ENCODE assay signal across 16 mouse cellular contexts in genomic region chr1:172095202-172095601, GRCm38 (mm10). TPM values are rescaled to one million over a fixed set of nuclear protein-coding genes. Genes with fewer than 3 reads are reported as not detected.
A peak's percentile ranks its signal among the peaks of the same experiment; 100 is the strongest.
DNase-seq lines count a peak whose midpoint lies in the region; ATAC-seq and TF ChIP-seq lines count a peak whose summit lies in the region.
"Had no signal": no experiment of that assay in that cellular context is flagged by ENCODE, and none has a peak within 500 bp of the region (broad histone marks: within the 10 kb centered on the region; RNA-seq: fewer than 3 reads in every experiment).

No protein-coding gene starts in this region.

- H3K36me3 ChIP-seq in embryonic facial prominence, embryonic 11.5 days (replicated peaks; ENCODE audit: control insufficient read depth, insufficient read depth, low read depth, low read length): peaks cover 9% of the 10 kb centered on the region
- peaks cover 97% of the 10 kb centered on the region for H3K36me3 ChIP-seq in embryonic facial prominence, embryonic 10.5 days (replicated peaks)
- H3K36me3 ChIP-seq in hindbrain, embryonic 11.5 days (ENCODE audit: control insufficient read depth, insufficient read depth, low read length): peaks cover 6% of the 10 kb centered on the region; the same call in 1 of the 2 replicates
- H3K36me3 ChIP-seq in hindbrain, embryonic 13.5 days: peaks cover 70% of the 10 kb centered on the region
- peaks cover 56% of the 10 kb centered on the region for H3K36me3 ChIP-seq in midbrain, postnatal 0 days (ENCODE audit: insufficient read depth, low read length)

- H3K4me3 ChIP-seq in embryonic facial prominence, embryonic 11.5 days (ENCODE audit: low read depth, low read length): no peak overlapping the region
- H3K4me3 ChIP-seq in embryonic facial prominence, embryonic 10.5 days: no peak overlapping the region
- no peak overlapping the region for H3K4me3 ChIP-seq in hindbrain, embryonic 11.5 days (ENCODE audit: low read depth, low read length)
- H3K4me3 ChIP-seq in hindbrain, embryonic 13.5 days: no peak overlapping the region
- no peak overlapping the region for H3K4me3 ChIP-seq in midbrain, postnatal 0 days (ENCODE audit: low read depth, low read length)
- H3K4me3 ChIP-seq: embryonic facial prominence, embryonic 15.5 days; liver, embryonic 15.5 days had no signal

- TF ChIP-seq CTCF in midbrain, postnatal 0 days (IDR thresholded peaks at IDR 0.05): no peak

- no peak overlapping the region for H3K27ac ChIP-seq in embryonic facial prominence, embryonic 11.5 days (replicated peaks; ENCODE audit: low read depth, low read length)
- no peak overlapping the region for H3K27ac ChIP-seq in embryonic facial prominence, embryonic 10.5 days (replicated peaks)
- H3K27ac ChIP-seq in hindbrain, embryonic 11.5 days (ENCODE audit: low read depth, low read length): 0 out of 2 replicates have a peak overlapping the region, but pooled peaks have one; percentile 24
- H3K27ac ChIP-seq in hindbrain, embryonic 13.5 days: no peak overlapping the region
- H3K27ac ChIP-seq in midbrain, postnatal 0 days (ENCODE audit: low read depth, low read length): no peak overlapping the region
- H3K27ac ChIP-seq: embryonic facial prominence, embryonic 15.5 days; liver, embryonic 15.5 days had no signal

- no peaks in the 10 kb centered on the region for H3K27me3 ChIP-seq in embryonic facial prominence, embryonic 11.5 days (ENCODE audit: control insufficient read depth, insufficient read depth, low read length)
- H3K27me3 ChIP-seq in embryonic facial prominence, embryonic 10.5 days (replicated peaks; ENCODE audit: low read depth, poor library complexity, severe bottlenecking): no peaks in the 10 kb centered on the region
- no peaks in the 10 kb centered on the region for H3K27me3 ChIP-seq in hindbrain, embryonic 11.5 days (ENCODE audit: control insufficient read depth, insufficient read depth, low read length)
- H3K27me3 ChIP-seq in hindbrain, embryonic 13.5 days: no peaks in the 10 kb centered on the region
- no peaks in the 10 kb centered on the region for H3K27me3 ChIP-seq in midbrain, postnatal 0 days (ENCODE audit: insufficient read depth, low read length)
- H3K27me3 ChIP-seq: embryonic facial prominence, embryonic 15.5 days; liver, embryonic 15.5 days had no signal

- no peaks in the 10 kb centered on the region for H3K4me1 ChIP-seq in embryonic facial prominence, embryonic 11.5 days (ENCODE audit: control insufficient read depth, insufficient read depth, low read length)
- H3K4me1 ChIP-seq in embryonic facial prominence, embryonic 10.5 days: no peaks in the 10 kb centered on the region
- no peaks in the 10 kb centered on the region for H3K4me1 ChIP-seq in hindbrain, embryonic 11.5 days (replicated peaks; ENCODE audit: control insufficient read depth, insufficient read depth, low read length)
- H3K4me1 ChIP-seq in hindbrain, embryonic 13.5 days (replicated peaks): no peaks in the 10 kb centered on the region; the same call in 1 of the 2 replicates
- no peaks in the 10 kb centered on the region for H3K4me1 ChIP-seq in midbrain, postnatal 0 days (ENCODE audit: insufficient read depth, low read length)
- H3K4me1 ChIP-seq: embryonic facial prominence, embryonic 15.5 days; liver, embryonic 15.5 days had no signal

- 75% methylated on average over 6 of the region's 6 CpGs for WGBS in embryonic facial prominence, embryonic 11.5 days
- 77% methylated on average over 6 of the region's 6 CpGs for WGBS in embryonic facial prominence, embryonic 10.5 days
- 46% methylated on average over 6 of the region's 6 CpGs for WGBS in hindbrain, embryonic 11.5 days
- WGBS in hindbrain, embryonic 13.5 days: 33% methylated on average over 6 of the region's 6 CpGs
- 19% methylated on average over 6 of the region's 6 CpGs for WGBS in midbrain, postnatal 0 days

- 0 out of 2 replicates have a peak, but pooled peaks have one; percentile 52 for ATAC-seq in embryonic facial prominence, embryonic 11.5 days (replicated peaks; ENCODE audit: insufficient number of reproducible peaks, low FRiP score, low TSS enrichment, low read depth)
- peak; percentile 30; the same call in 1 of the 2 replicates for ATAC-seq in hindbrain, embryonic 11.5 days (ENCODE audit: low FRiP score)
- no peak for ATAC-seq in hindbrain, embryonic 13.5 days (ENCODE audit: low FRiP score)
- ATAC-seq in midbrain, postnatal 0 days (ENCODE audit: low FRiP score): no peak

- H3K9ac ChIP-seq in embryonic facial prominence, embryonic 11.5 days (replicated peaks; ENCODE audit: low read length): no peak overlapping the region
- no peak overlapping the region for H3K9ac ChIP-seq in hindbrain, embryonic 11.5 days (ENCODE audit: low read depth, low read length)
- H3K9ac ChIP-seq in hindbrain, embryonic 13.5 days: no peak overlapping the region; the same call in 1 of the 2 replicates
- no peak overlapping the region for H3K9ac ChIP-seq in midbrain, postnatal 0 days (replicated peaks; ENCODE audit: low read length, poor library complexity, severe bottlenecking)
- H3K9ac ChIP-seq: embryonic facial prominence, embryonic 15.5 days; liver, embryonic 15.5 days had no signal

- no peak overlapping the region for H3K4me2 ChIP-seq in embryonic facial prominence, embryonic 11.5 days (ENCODE audit: low read depth, low read length)
- H3K4me2 ChIP-seq in hindbrain, embryonic 11.5 days (replicated peaks; ENCODE audit: low read depth, low read length): no peak overlapping the region
- no peak overlapping the region for H3K4me2 ChIP-seq in hindbrain, embryonic 13.5 days
- H3K4me2 ChIP-seq in midbrain, postnatal 0 days (ENCODE audit: low read depth, low read length, poor library complexity, severe bottlenecking): no peak overlapping the region
- H3K4me2 ChIP-seq: embryonic facial prominence, embryonic 15.5 days; liver, embryonic 15.5 days had no signal

- H3K9me3 ChIP-seq in embryonic facial prominence, embryonic 11.5 days (replicated peaks; ENCODE audit: control insufficient read depth, low read length): no peaks in the 10 kb centered on the region
- no peaks in the 10 kb centered on the region for H3K9me3 ChIP-seq in embryonic facial prominence, embryonic 10.5 days
- no peaks in the 10 kb centered on the region for H3K9me3 ChIP-seq in hindbrain, embryonic 11.5 days (ENCODE audit: control insufficient read depth, low read length)
- H3K9me3 ChIP-seq in hindbrain, embryonic 13.5 days: no peaks in the 10 kb centered on the region
- H3K9me3 ChIP-seq in midbrain, postnatal 0 days (ENCODE audit: low read length): no peaks in the 10 kb centered on the region
- H3K9me3 ChIP-seq: embryonic facial prominence, embryonic 15.5 days; liver, embryonic 15.5 days had no signal

- DNase-seq in embryonic facial prominence, embryonic 11.5 days (ENCODE audit: low spot score): no peak
- no peak for DNase-seq in embryonic facial prominence, embryonic 10.5 days (ENCODE audit: low spot score)
- no peak for DNase-seq in hindbrain, embryonic 11.5 days (ENCODE audit: low spot score)
- DNase-seq in lung, postnatal 14 days: peak; percentile 10
- DNase-seq in midbrain, postnatal 0 days (ENCODE audit: low spot score): peak; percentile 3
- DNase-seq in adrenal gland, adult (ENCODE audit: inconsistent age in 2 of 2, low spot score in 1 of 2): no peak
- DNase-seq in layer of hippocampus, adult 18-20 months (ENCODE audit: low spot score in 2 of 2): no peak
- DNase-seq: cerebellum, adult 9-11 months; kidney, adult 8-10 months; left cerebral cortex, postnatal 4 days; thymus, adult 2 months had no signal

RNA-seq across cellular contexts. Expression of gene Ncstn, which starts 12.6 kb away (rescaled TPM):
- 85.6 and 89.2 TPM in 2 replicates for polyA plus RNA-seq in embryonic facial prominence, embryonic 11.5 days (2014; fragmentation: Nextera tagmentation; extraction: Ambion mirVana)
- polyA plus RNA-seq in embryonic facial prominence, embryonic 10.5 days (2016; fragmentation: Nextera tagmentation; extraction: Ambion mirVana): 92.1 and 98.5 TPM in 2 replicates
- polyA plus RNA-seq in hindbrain, embryonic 11.5 days (2014; fragmentation: Nextera tagmentation; extraction: Ambion mirVana): 120 and 121 TPM in 2 replicates
- 118 and 128 TPM in 2 replicates for polyA plus RNA-seq in hindbrain, embryonic 13.5 days (2015; fragmentation: Nextera tagmentation; extraction: Ambion mirVana)
- total RNA-seq in midbrain, postnatal 0 days (2014; rRNA removed): 70.3 and 78.7 TPM in 2 replicates
- polyA plus RNA-seq in midbrain, postnatal 0 days (2015; fragmentation: Nextera tagmentation; extraction: Ambion mirVana): 93.3 and 93.7 TPM in 2 replicates
- 10 to 100 TPM; 54.5 to 55.3 TPM for total RNA-seq in layer of hippocampus, adult 18-20 months (2021)

RNA-seq across cellular contexts. Expression of gene Copa, which starts 12.9 kb away (rescaled TPM):
- 185 and 186 TPM in 2 replicates for polyA plus RNA-seq in embryonic facial prominence, embryonic 11.5 days (2014; fragmentation: Nextera tagmentation; extraction: Ambion mirVana)
- 185 and 189 TPM in 2 replicates for polyA plus RNA-seq in embryonic facial prominence, embryonic 10.5 days (2016; fragmentation: Nextera tagmentation; extraction: Ambion mirVana)
- polyA plus RNA-seq in hindbrain, embryonic 11.5 days (2014; fragmentation: Nextera tagmentation; extraction: Ambion mirVana): 154 and 191 TPM in 2 replicates
- 186 and 190 TPM in 2 replicates for polyA plus RNA-seq in hindbrain, embryonic 13.5 days (2015; fragmentation: Nextera tagmentation; extraction: Ambion mirVana)
- total RNA-seq in midbrain, postnatal 0 days (2014; rRNA removed): 207 and 225 TPM in 2 replicates
- polyA plus RNA-seq in midbrain, postnatal 0 days (2015; fragmentation: Nextera tagmentation; extraction: Ambion mirVana): 149 and 155 TPM in 2 replicates
- 100 to 1,000 TPM; 141 to 146 TPM for total RNA-seq in layer of hippocampus, adult 18-20 months (2021)

RNA-seq across cellular contexts. Expression of gene Pex19, which starts 31.4 kb away (rescaled TPM):
- 153 and 155 TPM in 2 replicates for polyA plus RNA-seq in embryonic facial prominence, embryonic 11.5 days (2014; fragmentation: Nextera tagmentation; extraction: Ambion mirVana)
- polyA plus RNA-seq in embryonic facial prominence, embryonic 10.5 days (2016; fragmentation: Nextera tagmentation; extraction: Ambion mirVana): 184 and 185 TPM in 2 replicates
- polyA plus RNA-seq in hindbrain, embryonic 11.5 days (2014; fragmentation: Nextera tagmentation; extraction: Ambion mirVana): 173 and 179 TPM in 2 replicates
- polyA plus RNA-seq in hindbrain, embryonic 13.5 days (2015; fragmentation: Nextera tagmentation; extraction: Ambion mirVana): 163 and 168 TPM in 2 replicates
- total RNA-seq in midbrain, postnatal 0 days (2014; rRNA removed): 154 and 200 TPM in 2 replicates
- 140 and 146 TPM in 2 replicates for polyA plus RNA-seq in midbrain, postnatal 0 days (2015; fragmentation: Nextera tagmentation; extraction: Ambion mirVana)
- 10 to 100 TPM; 84.4 to 84.5 TPM for total RNA-seq in layer of hippocampus, adult 18-20 months (2021)

RNA-seq across cellular contexts. Expression of gene Nhlh1, which starts 37.8 kb away (rescaled TPM):
- 4.6 and 6.5 TPM in 2 replicates for polyA plus RNA-seq in embryonic facial prominence, embryonic 11.5 days (2014; fragmentation: Nextera tagmentation; extraction: Ambion mirVana)
- polyA plus RNA-seq in embryonic facial prominence, embryonic 10.5 days (2016; fragmentation: Nextera tagmentation; extraction: Ambion mirVana): 4.1 and 4.7 TPM in 2 replicates
- 20.5 and 22.3 TPM in 2 replicates for polyA plus RNA-seq in hindbrain, embryonic 11.5 days (2014; fragmentation: Nextera tagmentation; extraction: Ambion mirVana)
- 8.1 and 9.8 TPM in 2 replicates for polyA plus RNA-seq in hindbrain, embryonic 13.5 days (2015; fragmentation: Nextera tagmentation; extraction: Ambion mirVana)
- 0.38 and 3.6 TPM in 2 replicates for total RNA-seq in midbrain, postnatal 0 days (2014; rRNA removed)
- polyA plus RNA-seq in midbrain, postnatal 0 days (2015; fragmentation: Nextera tagmentation; extraction: Ambion mirVana): 0.12 TPM in 1 of 2 replicates, not detected in the other
- total RNA-seq in layer of hippocampus, adult 18-20 months (2021): 1 to 10 TPM in 1 of 2 experiments, under 1 TPM in 1; 0.68 to 1.1 TPM
- total RNA-seq: heart, adult 18-20 months had no signal
- polyA plus RNA-seq: liver, embryonic 15.5 days; spleen, adult 2 months had no signal

RNA-seq across cellular contexts. Expression of gene Dcaf8, which starts 52.7 kb away (rescaled TPM):
- polyA plus RNA-seq in embryonic facial prominence, embryonic 11.5 days (2014; fragmentation: Nextera tagmentation; extraction: Ambion mirVana): 103 and 109 TPM in 2 replicates
- 130 and 141 TPM in 2 replicates for polyA plus RNA-seq in embryonic facial prominence, embryonic 10.5 days (2016; fragmentation: Nextera tagmentation; extraction: Ambion mirVana)
- polyA plus RNA-seq in hindbrain, embryonic 11.5 days (2014; fragmentation: Nextera tagmentation; extraction: Ambion mirVana): 87.8 and 96.0 TPM in 2 replicates
- polyA plus RNA-seq in hindbrain, embryonic 13.5 days (2015; fragmentation: Nextera tagmentation; extraction: Ambion mirVana): 100 and 107 TPM in 2 replicates
- total RNA-seq in midbrain, postnatal 0 days (2014; rRNA removed): 64.6 and 72.8 TPM in 2 replicates
- 66.8 and 67.6 TPM in 2 replicates for polyA plus RNA-seq in midbrain, postnatal 0 days (2015; fragmentation: Nextera tagmentation; extraction: Ambion mirVana)
- 100 to 1,000 TPM; 111 to 115 TPM for total RNA-seq in layer of hippocampus, adult 18-20 months (2021)

Comparison
In these comparisons a context has a peak if more than half of its experiments do, and no peak if none do; other contexts are left out.
1. ATAC-seq: peak in embryonic facial prominence, embryonic 11.5 days (single experiment) and hindbrain, embryonic 11.5 days (single experiment); none in hindbrain, embryonic 13.5 days (single experiment) and midbrain, postnatal 0 days (single experiment).
2. DNase-seq: peak in lung, postnatal 14 days (single experiment) and midbrain, postnatal 0 days (single experiment); none in embryonic facial prominence, embryonic 11.5 days (single experiment), embryonic facial prominence, embryonic 10.5 days (single experiment), hindbrain, embryonic 11.5 days (single experiment), adrenal gland, adult (0 of 2) and layer of hippocampus, adult 18-20 months (0 of 2).